Mouse (Mus musculus) forelimb bud, embryonic 11.5 days (tissue): ENCODE measurements around the gene Vstm5.

ENCODE experiments used
- DNase-seq: peaks from one replicate; pipeline ENCODE4 v3.0.0-alpha.2; 2012; ENCODE audit warnings: low read depth, low spot score

Vstm5 gene

DNA sequence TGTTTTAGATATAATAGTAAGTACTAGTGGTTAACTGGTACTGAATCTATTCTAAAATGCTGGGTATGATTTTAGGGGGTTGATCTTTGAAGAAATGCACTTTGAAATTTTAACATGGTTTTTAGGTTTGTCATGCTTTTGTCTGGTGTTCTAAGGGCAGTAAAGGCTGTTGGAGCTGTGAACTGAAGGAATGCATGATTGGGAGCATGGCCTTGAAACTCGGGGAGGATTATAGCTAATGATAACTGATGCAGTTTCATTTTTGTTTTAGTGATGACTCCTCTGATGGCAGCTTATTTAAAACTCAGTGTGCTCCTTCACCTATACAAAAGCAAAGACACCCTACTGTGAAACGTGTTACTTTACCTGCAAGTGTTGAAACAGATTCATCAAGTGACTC lies 69.4 kb downstream of the Vstm5 start:
- DNase-seq = no peak
